Mouse (Mus musculus) megakaryocyte, adult 5-6 weeks (primary cell): ENCODE data around the gene Cavin4. TPM values are rescaled to one million over a fixed set of nuclear protein-coding genes. Genes with fewer than 3 reads are reported as not detected.
"Not testable (repeated sequence)": the region's sequence is repeated elsewhere in the genome, so short reads cannot be mapped to it uniquely, and the experiment has no call there.

Experiments used
- ATAC-seq: 2 replicates; pipeline ENCODE4 v1.8.0; 2016; ENCODE audit warnings: mild to moderate bottlenecking, inconsistent platforms; ENCODE audit not compliant: poor library complexity, severe bottlenecking
- total RNA-seq, 2 experiments: library from RNA; stranded (forward) in 1 of 2; stranded (reverse) in 1 of 2; fragments of 153-499, 151-499 nt in 1 of 2; fragments of 221-1000, 200-1000 nt in 1 of 2; gene quantifications; 2 replicates each; pipeline versions ENCODE4 v1.2.3 to v1.2.4; 2015 to 2017

Cavin4 gene
- total RNA-seq, 2 experiments from 2014 or later: not detected

DNA sequence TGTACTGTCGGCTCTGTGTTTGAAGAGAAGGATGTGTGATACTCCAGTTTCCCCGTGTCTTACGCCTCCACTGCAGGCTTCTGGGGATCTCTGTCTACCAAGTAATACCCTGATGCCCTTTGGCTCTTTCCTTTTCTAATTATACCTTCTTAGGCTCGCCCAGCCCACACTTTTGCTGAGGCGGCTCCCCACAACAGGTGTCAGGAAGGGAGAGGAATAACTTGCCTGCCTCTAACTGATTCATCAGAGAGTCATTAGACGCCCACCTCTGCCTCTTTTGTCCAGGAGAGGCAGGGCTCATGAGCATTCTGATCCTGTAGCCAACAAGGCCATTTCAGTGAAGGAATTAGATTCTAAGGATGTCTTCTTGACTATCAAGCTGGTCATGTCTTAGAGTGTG is 4.0 kb downstream of the Cavin4 start:
- ATAC-seq: no peak

DNA sequence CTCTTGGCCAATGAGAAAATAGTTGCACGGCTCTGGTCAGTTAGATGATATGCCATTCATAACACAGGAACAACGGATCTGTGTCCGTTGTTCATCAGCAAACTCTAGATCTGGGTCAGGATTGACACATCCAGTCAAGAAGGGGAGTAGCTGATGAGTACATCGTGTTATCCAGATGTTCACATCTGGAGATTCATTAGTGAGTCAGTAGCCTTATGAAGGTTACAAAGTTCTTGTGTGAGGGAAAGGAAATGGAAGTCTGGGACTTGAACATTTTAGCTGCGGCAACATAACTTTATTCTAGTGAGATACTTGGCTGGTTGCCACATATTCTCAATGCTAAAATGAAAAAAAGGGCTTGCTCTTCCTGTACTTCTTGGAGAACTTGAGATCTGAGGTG is 9.6 kb downstream of the Cavin4 start:
- no peak for ATAC-seq

DNA sequence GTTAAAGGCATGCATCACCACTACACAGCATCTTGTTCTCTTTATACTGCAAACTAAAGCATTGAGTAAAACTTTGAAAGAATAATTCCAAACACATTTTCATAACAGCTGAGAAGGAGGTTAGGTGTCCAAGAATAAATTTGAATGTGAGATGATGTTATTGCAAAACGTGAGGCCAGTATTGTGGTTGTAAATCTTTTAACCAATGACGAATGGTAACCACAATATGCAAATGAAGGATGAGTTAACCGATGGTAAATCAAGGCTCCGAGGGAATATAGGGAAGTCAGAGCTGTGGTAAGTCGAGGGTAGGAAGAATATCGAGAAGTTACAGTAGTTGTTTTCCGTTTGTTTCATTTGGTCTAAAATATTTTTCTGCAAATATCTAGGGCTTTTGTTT is 11.1 kb downstream of the Cavin4 start:
- ATAC-seq: peak; percentile 60; the same call in 1 of the 2 replicates

GRCm38 (mm10) chr4:48676570-48677185 is 13.4 kb downstream of the Cavin4 start:
- ATAC-seq: no peak

GRCm38 (mm10) chr4:48677276-48677675 is 14.0 kb downstream of the Cavin4 start:
- no peak for ATAC-seq

DNA sequence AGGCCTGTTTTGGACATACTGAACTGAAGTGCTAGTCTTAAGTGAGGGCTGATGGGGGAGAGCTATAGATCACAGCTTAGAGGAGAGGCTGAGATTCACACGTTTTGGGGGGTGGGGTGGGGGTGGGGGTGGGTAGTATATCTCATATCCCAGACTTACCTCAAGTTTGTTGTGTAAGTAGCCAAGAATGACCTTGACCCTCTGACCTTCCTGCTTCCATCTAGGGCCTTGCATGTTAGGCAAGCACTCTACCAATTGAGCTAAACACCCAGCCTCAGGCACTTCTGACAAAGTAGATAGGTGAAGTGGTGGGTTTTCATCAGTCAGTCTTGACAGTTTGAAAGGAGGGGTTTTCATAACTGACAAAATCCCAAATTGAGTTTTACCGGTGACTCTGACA is 14.5 kb downstream of the Cavin4 start:
- no peak for ATAC-seq

GRCm38 (mm10) chr4:48678793-48679192 is 15.5 kb downstream of the Cavin4 start:
- no peak for ATAC-seq

DNA sequence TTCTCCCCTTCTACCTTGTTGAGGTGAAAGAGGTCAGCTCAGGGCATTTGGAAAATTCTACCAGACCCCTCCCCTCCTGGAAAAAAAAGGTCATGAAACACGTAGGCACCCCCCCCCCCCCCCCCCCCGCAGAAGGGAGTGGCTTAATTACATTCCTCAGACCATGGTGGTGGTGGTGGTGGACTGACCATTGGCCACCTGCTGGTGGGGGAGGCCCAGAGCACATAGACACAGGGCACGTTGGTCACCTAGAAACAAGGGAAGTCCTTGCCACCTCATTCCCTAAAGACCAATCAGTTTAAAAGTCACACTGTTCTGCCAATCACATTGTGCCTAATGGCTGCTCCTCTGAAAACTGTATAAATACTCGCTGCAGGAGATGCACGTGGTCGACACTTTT is 16.4 kb downstream of the Cavin4 start:
- not testable (repeated sequence) for ATAC-seq

- no peak for ATAC-seq
These were observed 16.9 kb downstream of the Cavin4 start for GRCm38 (mm10) chr4:48680214-48680613.

DNA sequence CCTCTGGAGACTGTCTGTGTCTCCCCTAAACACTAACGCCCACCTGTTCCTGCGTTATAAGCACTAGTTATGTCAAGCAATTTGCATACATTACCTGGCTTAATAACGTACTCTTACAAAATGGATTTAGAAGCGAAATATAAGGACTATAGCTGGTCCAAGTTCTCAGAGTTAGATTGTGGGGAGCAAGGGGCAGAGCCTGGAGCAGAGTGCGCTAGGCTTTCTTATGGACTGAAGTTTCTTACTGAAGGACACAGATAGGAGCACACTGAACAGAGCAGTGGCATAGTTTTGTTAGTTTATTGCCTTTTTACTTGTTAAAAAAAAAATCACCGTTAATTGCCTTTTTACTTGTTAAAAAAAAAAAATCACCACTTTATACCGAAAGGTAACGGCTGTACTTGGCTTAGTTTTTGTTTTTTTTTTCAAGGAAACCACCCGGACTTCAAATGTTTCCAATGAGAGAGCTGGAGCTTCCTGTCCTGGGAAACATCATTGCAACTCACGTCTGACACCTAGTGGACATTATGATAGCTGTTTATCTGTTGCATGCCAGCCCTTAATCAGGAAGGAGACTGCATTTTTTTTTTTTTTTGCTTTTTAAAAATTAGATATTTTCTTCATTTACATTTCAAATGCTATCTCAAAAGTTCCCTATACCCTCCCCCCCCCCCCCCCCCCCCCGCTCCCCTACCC is 17.5 kb downstream of the Cavin4 start:
- ATAC-seq: peak; percentile 69

DNA sequence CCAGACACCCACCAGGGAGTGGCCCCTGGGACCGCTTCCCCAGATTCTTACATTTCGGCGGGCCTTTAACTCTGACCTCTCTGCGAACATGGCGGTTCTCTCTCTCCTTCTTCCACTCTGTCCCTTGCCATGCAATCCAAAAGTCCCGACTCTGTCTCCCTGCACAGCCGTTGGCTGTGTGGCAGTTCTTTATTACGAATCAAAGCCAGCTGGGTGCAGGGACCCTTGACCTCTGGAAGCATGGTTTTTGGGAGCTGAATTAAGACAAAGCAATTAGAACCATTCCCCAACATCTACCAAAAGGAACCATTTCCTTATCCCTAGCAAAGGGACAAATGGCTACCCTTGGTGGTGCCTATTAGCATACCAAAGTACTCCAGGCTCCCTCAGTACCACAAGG is 19.8 kb downstream of the Cavin4 start:
- ATAC-seq: no peak

- not testable (repeated sequence) for ATAC-seq
These were observed 20.4 kb downstream of the Cavin4 start for GRCm38 (mm10) chr4:48683633-48684209.

DNA sequence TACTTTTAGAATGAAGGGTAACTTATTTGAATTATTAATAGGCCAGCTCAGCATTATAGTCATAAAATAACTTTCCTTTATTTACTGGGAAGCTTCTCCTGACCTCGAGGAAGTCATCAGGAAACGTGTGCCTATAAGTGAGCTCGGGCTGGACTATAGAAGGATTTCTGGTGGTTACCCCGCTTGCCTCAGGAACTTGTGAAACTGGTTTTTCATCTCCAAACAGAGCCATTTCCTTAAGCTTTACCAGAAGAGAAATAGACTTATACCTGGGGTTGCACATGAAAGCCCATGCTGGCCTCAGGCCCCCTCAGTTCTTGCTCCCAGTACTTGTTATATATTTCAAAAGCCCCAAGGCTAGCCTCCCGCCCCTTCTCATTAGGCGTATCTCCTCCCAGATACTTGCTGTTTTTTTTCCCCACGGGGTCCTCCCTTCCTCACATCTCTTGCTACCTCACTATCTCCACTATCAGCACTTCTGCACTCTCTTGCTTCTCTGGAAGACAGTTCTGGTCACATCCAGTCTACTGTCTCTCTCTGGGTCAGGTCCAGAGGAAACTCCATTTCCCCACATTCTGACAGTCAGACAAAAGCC is 21.4 kb downstream of the Cavin4 start:
- ATAC-seq: no peak

DNA sequence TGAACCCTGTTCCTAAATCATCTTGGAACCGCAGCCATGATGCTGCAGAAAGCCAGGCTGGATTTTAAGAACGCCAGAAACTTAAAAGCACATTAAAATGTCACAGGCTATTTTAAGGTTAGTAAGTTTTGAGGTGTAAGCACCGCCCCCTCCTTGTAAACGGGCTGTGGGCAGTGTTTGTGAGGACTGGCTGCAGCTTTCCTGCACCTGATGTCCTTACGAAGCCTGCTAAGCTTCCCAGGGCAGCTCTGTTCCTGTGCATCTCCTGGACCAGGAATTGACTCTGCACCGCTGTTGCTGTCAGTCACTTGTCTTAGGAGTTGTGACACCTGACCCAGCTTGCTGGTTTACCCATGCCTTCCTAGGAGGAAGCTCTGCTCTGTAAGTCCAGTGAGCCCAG is 24.8 kb downstream of the Cavin4 start:
- ATAC-seq: no peak

DNA sequence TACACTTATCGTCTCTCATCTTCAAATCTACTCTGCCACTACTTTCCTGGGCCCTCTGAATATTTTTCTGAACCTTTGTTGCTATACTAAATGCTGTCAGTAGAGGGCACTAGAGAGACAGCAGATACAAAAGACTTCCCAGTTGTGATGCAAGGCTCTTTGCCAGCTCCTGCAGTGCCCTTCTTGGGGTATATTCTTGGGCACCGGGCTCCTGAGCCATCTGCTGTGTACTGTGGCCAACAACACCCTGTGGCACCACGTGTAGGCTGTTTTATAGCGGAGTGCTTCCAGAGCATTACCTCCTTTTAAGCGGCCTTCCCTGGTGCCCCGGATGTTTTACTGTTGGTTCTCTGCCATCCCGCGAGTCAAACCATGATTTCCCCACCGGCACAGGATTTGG is 27.3 kb downstream of the Cavin4 start:
- no peak for ATAC-seq

DNA sequence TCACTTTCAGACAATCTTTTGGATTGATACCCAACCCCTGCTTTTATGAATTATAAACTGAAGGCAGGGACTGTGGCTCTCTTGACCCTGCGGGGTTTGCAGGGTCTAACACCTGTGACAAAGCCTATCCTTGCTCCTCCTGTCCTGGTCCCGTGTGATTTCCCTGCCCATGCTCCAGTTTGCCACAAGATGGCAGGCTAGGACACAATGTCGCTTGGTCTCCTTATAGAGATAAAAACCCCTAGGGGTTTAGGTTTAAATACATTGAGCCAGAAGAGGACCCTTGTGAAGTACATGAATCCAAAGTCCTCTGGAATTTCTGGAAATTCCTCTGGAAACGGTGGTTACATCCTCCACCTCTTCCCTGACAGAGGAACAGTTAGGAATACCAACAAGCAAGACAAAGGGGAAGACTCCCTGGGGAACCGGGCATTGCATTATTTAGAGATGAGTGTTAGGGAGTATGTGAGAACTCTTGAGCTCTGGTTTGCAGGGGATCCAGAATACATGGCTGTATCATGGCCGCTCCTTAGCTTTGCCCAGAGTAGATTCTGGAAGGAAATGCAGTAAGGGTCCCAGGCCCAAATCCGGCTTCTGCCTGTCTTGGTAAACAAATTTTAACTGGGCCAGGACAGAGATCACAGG is 28.6 kb downstream of the Cavin4 start:
- no peak for ATAC-seq

DNA sequence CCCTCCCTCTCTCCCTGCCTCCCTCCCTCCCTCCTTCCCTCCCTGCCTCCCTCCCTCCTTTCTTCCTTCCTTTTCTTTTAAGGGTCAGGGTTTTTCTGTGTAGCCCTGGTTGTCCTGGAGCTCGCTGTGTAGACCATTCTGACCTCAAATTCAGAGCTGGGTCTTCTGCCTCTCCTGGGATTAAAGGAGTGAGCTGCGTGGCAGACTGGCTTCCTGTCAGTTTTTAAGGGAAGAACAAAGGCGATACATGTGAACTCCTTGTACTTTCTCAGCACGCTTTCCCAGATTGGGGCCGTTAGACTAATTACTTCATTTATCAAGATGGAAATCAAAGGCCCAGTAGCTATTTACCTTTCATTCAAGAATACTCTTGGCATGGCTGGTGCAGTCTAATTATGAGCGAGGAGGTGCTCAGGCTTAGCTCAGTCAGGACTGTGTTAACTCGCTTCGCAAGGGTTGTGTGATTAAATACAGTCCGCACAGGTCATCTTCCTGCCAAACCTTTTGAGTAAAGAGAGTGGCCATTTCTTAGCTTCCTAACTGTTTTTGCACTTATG is 29.5 kb downstream of the Cavin4 start:
- no peak for ATAC-seq

DNA sequence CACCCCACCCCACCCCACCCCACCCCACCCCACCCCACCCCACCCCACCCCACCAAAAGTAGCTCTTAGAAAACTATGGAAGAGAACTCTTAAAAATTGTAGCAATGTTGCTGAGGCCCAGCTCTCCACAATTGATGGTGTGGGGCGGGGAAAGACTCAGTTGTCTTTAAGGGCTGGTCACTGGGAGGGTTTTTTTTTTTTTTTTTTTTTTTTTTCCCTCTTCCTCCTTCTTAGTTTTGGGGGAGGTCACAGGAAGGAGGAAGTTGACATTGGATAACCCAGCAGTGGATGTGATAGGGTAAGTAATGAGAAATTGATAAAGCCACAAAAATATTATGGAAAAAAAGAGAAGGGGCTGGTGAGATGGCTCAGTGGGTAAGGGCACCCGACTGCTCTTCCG is 33.4 kb downstream of the Cavin4 start:
- no peak for ATAC-seq

GRCm38 (mm10) chr4:48697302-48697701 is 34.0 kb downstream of the Cavin4 start:
- ATAC-seq: no peak

DNA sequence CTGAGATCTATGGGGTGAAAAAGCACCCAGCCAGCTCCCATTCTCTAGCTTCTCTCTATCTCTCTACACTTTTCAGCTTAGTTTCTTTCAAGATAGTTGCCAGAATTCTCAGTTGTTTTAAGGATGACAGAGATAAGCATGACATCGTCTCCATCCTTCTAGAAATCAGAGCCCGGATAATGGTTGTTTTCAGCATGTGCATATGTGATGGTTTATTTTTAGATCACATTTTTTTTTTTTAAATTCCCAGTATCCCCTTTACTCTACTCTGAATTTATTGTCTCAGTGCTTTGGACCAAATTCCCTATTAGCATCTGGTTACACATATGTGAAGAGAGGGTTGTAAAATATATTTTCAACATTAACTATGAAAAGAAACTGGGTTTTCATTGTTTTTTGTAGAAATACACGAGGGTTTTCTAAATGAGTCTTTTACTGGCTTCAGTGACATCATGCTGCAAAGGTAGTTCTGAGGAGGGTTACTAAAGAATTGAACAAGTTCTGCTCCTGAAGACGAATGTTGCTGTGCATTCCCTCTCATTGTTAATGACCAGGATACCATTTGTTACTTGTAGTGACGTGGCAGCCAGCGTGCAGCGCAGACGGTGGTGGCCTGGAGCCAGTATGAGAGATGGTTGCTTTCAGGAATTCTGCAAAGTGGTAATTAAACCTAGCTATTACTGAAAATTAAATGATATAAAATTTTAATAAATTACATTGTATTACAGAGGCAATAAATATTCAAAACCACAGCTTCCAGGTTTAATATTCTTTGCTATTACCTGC is 52.7 kb downstream of the Cavin4 start:
- no peak for ATAC-seq
